Mouse (Mus musculus) limb, embryonic 11.5 days (tissue): ENCODE results near the gene Ptpn9. TPM values are rescaled to one million over a fixed set of nuclear protein-coding genes. Genes with fewer than 3 reads are reported as not detected.

Experiments used
- polyA plus RNA-seq: library from polyadenylated mRNA; unstranded; fragments of >200 nt; fragmentation: Nextera tagmentation; extraction: Ambion mirVana; gene quantifications from 2 replicates; pipeline ENCODE4 v1.2.1, GENCODE M21; 2014

The Ptpn9 gene
- polyA plus RNA-seq, 1 experiment from 2014 or later = 40.5 TPM

Other genes starting within 250 kb of the Ptpn9 start
- gene Lingo1, start 198.5 kb upstream of the Ptpn9 start, polyA plus RNA-seq = 0.93 and 1.1 TPM in 2 replicates
- 0.41 and 0.77 TPM in 2 replicates for gene Odf3l1, start 130.2 kb upstream of the Ptpn9 start, polyA plus RNA-seq
- gene Cspg4, start 129.9 kb upstream of the Ptpn9 start, polyA plus RNA-seq = 5.4 and 5.5 TPM in 2 replicates
- 7.8 and 10.1 TPM in 2 replicates for gene Snx33, start 66.6 kb upstream of the Ptpn9 start, polyA plus RNA-seq
- gene Imp3, start 57.4 kb upstream of the Ptpn9 start, polyA plus RNA-seq = 70.9 and 73.6 TPM in 2 replicates
- gene Snupn, start 44.0 kb upstream of the Ptpn9 start, polyA plus RNA-seq = 26.0 and 30.2 TPM in 2 replicates
- 65.8 and 72.7 TPM in 2 replicates for gene Sin3a, start 77.1 kb downstream of the Ptpn9 start, polyA plus RNA-seq
- 20.1 and 24.8 TPM in 2 replicates for gene Man2c1, start 135.8 kb downstream of the Ptpn9 start, polyA plus RNA-seq
- 6.1 and 6.2 TPM in 2 replicates for gene Neil1, start 153.4 kb downstream of the Ptpn9 start, polyA plus RNA-seq
- gene Commd4, start 163.4 kb downstream of the Ptpn9 start, polyA plus RNA-seq = 79.8 and 82.8 TPM in 2 replicates
- not detected in 2 replicates for gene Trcg1, start 241.6 kb downstream of the Ptpn9 start, polyA plus RNA-seq